Mouse (Mus musculus) erythroblast, embryonic 14.5 days (primary cell): ENCODE results near the gene Slc9a2.

ENCODE experiments used
- GATA1 ChIP-seq: IDR thresholded peaks from 2 replicates; pipeline ENCODE4 v1.6.1; 2012; ENCODE audit warnings: low read length, inconsistent platforms, mixed read lengths
- TAL1 ChIP-seq: IDR thresholded peaks from 3 replicates; pipeline ENCODE4 v1.6.1; 2012; ENCODE audit warnings: low read length, inconsistent platforms, mixed read lengths

- TF ChIP-seq GATA1 (no peak), TAL1 (no peak)
These were observed 85.1 kb downstream of the Slc9a2 start for GRCm38 (mm10) chr1:40765521-40765920.
